Mouse (Mus musculus): ENCODE data around the gene Gm5148. TPM values are rescaled to one million over a fixed set of nuclear protein-coding genes. Genes with fewer than 3 reads are reported as not detected.

The Gm5148 gene
- polyA plus RNA-seq, 1 experiment from 2014 or later, result 3.6 TPM

- Histone ChIP-seq H3K4me3 (ENCODE audit: low read depth, low read length) (no peak overlapping the region), H3K9ac (ENCODE audit: low read length) (no peak overlapping the region), H3K27ac (ENCODE audit: low read depth, low read length) (no peak overlapping the region), H3K27me3 (ENCODE audit: control insufficient read depth, insufficient read depth, low read length) (no peaks in the 10 kb centered on the region), H3K9me3 (ENCODE audit: control insufficient read depth, low read length) (no peaks in the 10 kb centered on the region), H3K4me1 (replicated peaks; ENCODE audit: control insufficient read depth, insufficient read depth, low read length) (no peaks in the 10 kb centered on the region), H3K36me3 (ENCODE audit: control insufficient read depth, insufficient read depth, low read length) (no peaks in the 10 kb centered on the region), H3K4me2 (ENCODE audit: low read depth, low read length, severe bottlenecking) (no peak overlapping the region)
- no peak for ATAC-seq (replicated peaks; ENCODE audit: low FRiP score)
- whole genome bisulfite sequencing, result 84% methylated on average over 2 of the region's 2 CpGs
- DNase-seq (ENCODE audit: low spot score), result no peak
Observed at GRCm38 (mm10) chr3:37716992-37717391, 7.3 kb downstream of the Gm5148 start.

- no peaks in the 10 kb centered on the region for H3K36me3 ChIP-seq (ENCODE audit: control insufficient read depth, insufficient read depth, low read length)
- no peaks in the 10 kb centered on the region for H3K27me3 ChIP-seq (ENCODE audit: control insufficient read depth, insufficient read depth, low read length)
- H3K4me3 ChIP-seq (ENCODE audit: low read depth, low read length), result no peak overlapping the region
- H3K4me1 ChIP-seq (replicated peaks; ENCODE audit: control insufficient read depth, insufficient read depth, low read length), result no peaks in the 10 kb centered on the region
- no peak overlapping the region for H3K4me2 ChIP-seq (ENCODE audit: low read depth, low read length, severe bottlenecking)
- H3K27ac ChIP-seq (ENCODE audit: low read depth, low read length), result no peak overlapping the region
- H3K9me3 ChIP-seq (ENCODE audit: control insufficient read depth, low read length), result no peaks in the 10 kb centered on the region
- no peak for ATAC-seq (replicated peaks; ENCODE audit: low FRiP score)
- DNase-seq (ENCODE audit: low spot score), result no peak
- no peak overlapping the region for H3K9ac ChIP-seq (ENCODE audit: low read length)
- WGBS, result 89% methylated on average over 7 of the region's 7 CpGs
Observed at GRCm38 (mm10) chr3:37715734-37716133, 8.6 kb downstream of the Gm5148 start.

- no peaks in the 10 kb centered on the region for H3K4me1 ChIP-seq (replicated peaks; ENCODE audit: control insufficient read depth, insufficient read depth, low read length)
- H3K4me2 ChIP-seq (ENCODE audit: low read depth, low read length, severe bottlenecking), result no peak overlapping the region
- H3K27ac ChIP-seq (ENCODE audit: low read depth, low read length), result no peak overlapping the region
- H3K4me3 ChIP-seq (ENCODE audit: low read depth, low read length), result no peak overlapping the region
- ATAC-seq (replicated peaks; ENCODE audit: low FRiP score) (no peak), DNase-seq (ENCODE audit: low spot score) (no peak)
- H3K36me3 ChIP-seq (ENCODE audit: control insufficient read depth, insufficient read depth, low read length), result no peaks in the 10 kb centered on the region
- WGBS, result 81% methylated on average over 9 of the region's 9 CpGs
- no peaks in the 10 kb centered on the region for H3K27me3 ChIP-seq (ENCODE audit: control insufficient read depth, insufficient read depth, low read length)
- H3K9me3 ChIP-seq (ENCODE audit: control insufficient read depth, low read length), result no peaks in the 10 kb centered on the region
- no peak overlapping the region for H3K9ac ChIP-seq (ENCODE audit: low read length)
Observed at GRCm38 (mm10) chr3:37712501-37712900, 11.8 kb downstream of the Gm5148 start.

GRCm38 (mm10) chr3:37711639-37712038 lies 12.7 kb downstream of the Gm5148 start:
- Histone ChIP-seq H3K4me2 (ENCODE audit: low read depth, low read length, severe bottlenecking) (no peak overlapping the region), H3K4me3 (ENCODE audit: low read depth, low read length) (no peak overlapping the region), H3K36me3 (ENCODE audit: control insufficient read depth, insufficient read depth, low read length) (no peaks in the 10 kb centered on the region), H3K27ac (ENCODE audit: low read depth, low read length) (no peak overlapping the region), H3K4me1 (replicated peaks; ENCODE audit: control insufficient read depth, insufficient read depth, low read length) (no peaks in the 10 kb centered on the region), H3K9ac (ENCODE audit: low read length) (no peak overlapping the region), H3K9me3 (ENCODE audit: control insufficient read depth, low read length) (no peaks in the 10 kb centered on the region), H3K27me3 (ENCODE audit: control insufficient read depth, insufficient read depth, low read length) (no peaks in the 10 kb centered on the region)
- no peak for ATAC-seq (replicated peaks; ENCODE audit: low FRiP score)
- 83% methylated on average over 4 of the region's 4 CpGs for WGBS
- DNase-seq (ENCODE audit: low spot score), result no peak

- DNase-seq (ENCODE audit: low spot score) (no peak), ATAC-seq (replicated peaks; ENCODE audit: low FRiP score) (no peak)
- Histone ChIP-seq H3K27me3 (ENCODE audit: control insufficient read depth, insufficient read depth, low read length) (no peaks in the 10 kb centered on the region), H3K4me3 (ENCODE audit: low read depth, low read length) (no peak overlapping the region), H3K36me3 (ENCODE audit: control insufficient read depth, insufficient read depth, low read length) (no peaks in the 10 kb centered on the region), H3K9me3 (ENCODE audit: control insufficient read depth, low read length) (no peaks in the 10 kb centered on the region), H3K9ac (ENCODE audit: low read length) (no peak overlapping the region), H3K4me1 (replicated peaks; ENCODE audit: control insufficient read depth, insufficient read depth, low read length) (no peaks in the 10 kb centered on the region), H3K27ac (ENCODE audit: low read depth, low read length) (no peak overlapping the region), H3K4me2 (ENCODE audit: low read depth, low read length, severe bottlenecking) (no peak overlapping the region)
- 87% methylated on average over 6 of the region's 6 CpGs for WGBS
Observed at GRCm38 (mm10) chr3:37707801-37708200, 16.5 kb downstream of the Gm5148 start.

GRCm38 (mm10) chr3:37706439-37706838 lies 17.9 kb downstream of the Gm5148 start:
- Histone ChIP-seq H3K4me3 (ENCODE audit: low read depth, low read length) (no peak overlapping the region), H3K4me1 (replicated peaks; ENCODE audit: control insufficient read depth, insufficient read depth, low read length) (no peaks in the 10 kb centered on the region), H3K4me2 (ENCODE audit: low read depth, low read length, severe bottlenecking) (no peak overlapping the region), H3K27ac (ENCODE audit: low read depth, low read length) (no peak overlapping the region), H3K36me3 (ENCODE audit: control insufficient read depth, insufficient read depth, low read length) (no peaks in the 10 kb centered on the region), H3K9me3 (ENCODE audit: control insufficient read depth, low read length) (no peaks in the 10 kb centered on the region), H3K27me3 (ENCODE audit: control insufficient read depth, insufficient read depth, low read length) (no peaks in the 10 kb centered on the region), H3K9ac (ENCODE audit: low read length) (no peak overlapping the region)
- WGBS, result 92% methylated on average over 4 of the region's 4 CpGs
- DNase-seq (ENCODE audit: low spot score) (no peak), ATAC-seq (replicated peaks; ENCODE audit: low FRiP score) (no peak)

- H3K4me3 ChIP-seq (ENCODE audit: low read depth, low read length), result no peak overlapping the region
- no peaks in the 10 kb centered on the region for H3K27me3 ChIP-seq (ENCODE audit: control insufficient read depth, insufficient read depth, low read length)
- H3K27ac ChIP-seq (ENCODE audit: low read depth, low read length), result no peak overlapping the region
- DNase-seq (ENCODE audit: low spot score) (no peak), ATAC-seq (replicated peaks; ENCODE audit: low FRiP score) (no peak)
- H3K9ac ChIP-seq (ENCODE audit: low read length), result no peak overlapping the region
- H3K4me1 ChIP-seq (replicated peaks; ENCODE audit: control insufficient read depth, insufficient read depth, low read length), result no peaks in the 10 kb centered on the region
- 63% methylated on average over 6 of the region's 6 CpGs for WGBS
- no peak overlapping the region for H3K4me2 ChIP-seq (ENCODE audit: low read depth, low read length, severe bottlenecking)
- no peaks in the 10 kb centered on the region for H3K36me3 ChIP-seq (ENCODE audit: control insufficient read depth, insufficient read depth, low read length)
- no peaks in the 10 kb centered on the region for H3K9me3 ChIP-seq (ENCODE audit: control insufficient read depth, low read length)
Observed at GRCm38 (mm10) chr3:37705436-37705835, 18.9 kb downstream of the Gm5148 start.

GRCm38 (mm10) chr3:37704701-37705279 lies 19.5 kb downstream of the Gm5148 start:
- no peaks in the 10 kb centered on the region for H3K4me1 ChIP-seq (replicated peaks; ENCODE audit: control insufficient read depth, insufficient read depth, low read length)
- H3K9me3 ChIP-seq (ENCODE audit: control insufficient read depth, low read length), result no peaks in the 10 kb centered on the region
- no peak overlapping the region for H3K4me2 ChIP-seq (ENCODE audit: low read depth, low read length, severe bottlenecking)
- DNase-seq (ENCODE audit: low spot score) (no peak), ATAC-seq (replicated peaks; ENCODE audit: low FRiP score) (no peak)
- H3K27ac ChIP-seq (ENCODE audit: low read depth, low read length), result no peak overlapping the region
- H3K36me3 ChIP-seq (ENCODE audit: control insufficient read depth, insufficient read depth, low read length), result no peaks in the 10 kb centered on the region
- no peak overlapping the region for H3K4me3 ChIP-seq (ENCODE audit: low read depth, low read length)
- WGBS, result 43% methylated on average over 14 of the region's 14 CpGs
- no peaks in the 10 kb centered on the region for H3K27me3 ChIP-seq (ENCODE audit: control insufficient read depth, insufficient read depth, low read length)
- no peak overlapping the region for H3K9ac ChIP-seq (ENCODE audit: low read length)

- Histone ChIP-seq H3K36me3 (ENCODE audit: control insufficient read depth, insufficient read depth, low read length) (no peaks in the 10 kb centered on the region), H3K4me1 (replicated peaks; ENCODE audit: control insufficient read depth, insufficient read depth, low read length) (no peaks in the 10 kb centered on the region), H3K27me3 (ENCODE audit: control insufficient read depth, insufficient read depth, low read length) (no peaks in the 10 kb centered on the region), H3K9ac (ENCODE audit: low read length) (no peak overlapping the region), H3K9me3 (ENCODE audit: control insufficient read depth, low read length) (no peaks in the 10 kb centered on the region), H3K27ac (ENCODE audit: low read depth, low read length) (no peak overlapping the region), H3K4me3 (ENCODE audit: low read depth, low read length) (no peak overlapping the region), H3K4me2 (ENCODE audit: low read depth, low read length, severe bottlenecking) (no peak overlapping the region)
- ATAC-seq (replicated peaks; ENCODE audit: low FRiP score) (no peak), DNase-seq (ENCODE audit: low spot score) (no peak)
- 94% methylated on average over 6 of the region's 6 CpGs for WGBS
Observed at GRCm38 (mm10) chr3:37703066-37703465, 21.2 kb downstream of the Gm5148 start.
